Comparison of ENCODE assay signal across 7 mouse cellular contexts in genomic region chr5:147726701-147727393, GRCm38 (mm10). TPM values are rescaled to one million over a fixed set of nuclear protein-coding genes. Genes with fewer than 3 reads are reported as not detected.
A peak's percentile ranks its signal among the peaks of the same experiment; 100 is the strongest.
DNase-seq lines count a peak whose midpoint lies in the region; ATAC-seq and TF ChIP-seq lines count a peak whose summit lies in the region.

No protein-coding gene starts in this region.

- H3K9me3 ChIP-seq in forebrain, embryonic 15.5 days = no peaks in the 10 kb centered on the region
- no peaks in the 10 kb centered on the region for H3K9me3 ChIP-seq in neural tube, embryonic 15.5 days (replicated peaks)

- TF ChIP-seq POLR2A in liver, adult 2 months (IDR thresholded peaks at IDR 0.05; ENCODE audit: extremely low read depth, insufficient read depth, low read length) = no peak

- ATAC-seq in forebrain, embryonic 15.5 days (replicated peaks) = no peak
- no peak for ATAC-seq in neural tube, embryonic 15.5 days (ENCODE audit: low FRiP score)

- H3K9ac ChIP-seq in liver, adult 2 months (ENCODE audit: low read depth, low read length) = no peak overlapping the region
- no peak overlapping the region for H3K9ac ChIP-seq in forebrain, embryonic 15.5 days (replicated peaks)
- no peak overlapping the region for H3K9ac ChIP-seq in neural tube, embryonic 15.5 days (replicated peaks)

- H3K79me2 ChIP-seq in liver, adult 2 months (ENCODE audit: control insufficient read depth, insufficient read depth, low read length) = no peaks in the 10 kb centered on the region

- H3K27ac ChIP-seq in liver, adult 2 months (replicated peaks; ENCODE audit: insufficient read depth, low read depth, low read length) = no peak overlapping the region
- H3K27ac ChIP-seq in forebrain, embryonic 15.5 days (replicated peaks) = no peak overlapping the region
- H3K27ac ChIP-seq in neural tube, embryonic 15.5 days (replicated peaks) = no peak overlapping the region

- H3K4me2 ChIP-seq in forebrain, embryonic 15.5 days (replicated peaks) = peak overlapping the region; percentile 82; the same call in 1 of the 2 replicates
- peak overlapping the region; percentile 80 for H3K4me2 ChIP-seq in neural tube, embryonic 15.5 days

- H3K27me3 ChIP-seq in liver, adult 2 months (ENCODE audit: control insufficient read depth, insufficient read depth, low read length) = peaks cover 18% of the 10 kb centered on the region
- H3K27me3 ChIP-seq in forebrain, embryonic 15.5 days = peaks cover 72% of the 10 kb centered on the region
- peaks cover 77% of the 10 kb centered on the region for H3K27me3 ChIP-seq in neural tube, embryonic 15.5 days (replicated peaks)

- DNase-seq in liver, adult 2 months (ENCODE audit: extremely low read depth, low read depth, low spot score) = peak; percentile 72
- no peak for DNase-seq in liver
- DNase-seq in kidney, postnatal 4 days = peak; percentile 10 to 22
- DNase-seq in yolk sac, embryonic 10.5 days (ENCODE audit: low spot score) = no peak
- no peak for DNase-seq in ovary, adult 18-20 months (ENCODE audit: low spot score)

- no peaks in the 10 kb centered on the region for H3K36me3 ChIP-seq in liver, adult 2 months (ENCODE audit: control insufficient read depth, insufficient read depth, low read length)
- H3K36me3 ChIP-seq in forebrain, embryonic 15.5 days = no peaks in the 10 kb centered on the region
- H3K36me3 ChIP-seq in neural tube, embryonic 15.5 days = no peaks in the 10 kb centered on the region

- 9% methylated on average over 18 of the region's 18 CpGs for WGBS in liver, adult 2 months
- WGBS in forebrain, embryonic 15.5 days = 3% methylated on average over 18 of the region's 18 CpGs
- 3% methylated on average over 18 of the region's 18 CpGs for WGBS in neural tube, embryonic 15.5 days

- no peak for TF ChIP-seq CTCF in liver, adult 2 months (IDR thresholded peaks at IDR 0.05; ENCODE audit: low read depth, low read length)

- peaks cover 3% of the 10 kb centered on the region for H3K4me1 ChIP-seq in liver, adult 2 months (ENCODE audit: control insufficient read depth, insufficient read depth, low read length)
- peaks cover 18% of the 10 kb centered on the region for H3K4me1 ChIP-seq in forebrain, embryonic 15.5 days
- peaks cover 19% of the 10 kb centered on the region for H3K4me1 ChIP-seq in neural tube, embryonic 15.5 days

- peak overlapping the region; percentile 60; the same call in 1 of the 2 replicates for H3K4me3 ChIP-seq in liver, adult 2 months (ENCODE audit: insufficient read depth, low read depth, low read length)
- H3K4me3 ChIP-seq in forebrain, embryonic 15.5 days = peak overlapping the region; percentile 43; the same call in 1 of the 2 replicates
- peak overlapping the region; percentile 42 for H3K4me3 ChIP-seq in neural tube, embryonic 15.5 days (replicated peaks)

RNA-seq across cellular contexts. Expression of gene Flt1, which starts 1.0 kb away (rescaled TPM):
- total RNA-seq in liver, adult 2 months (2014; rRNA removed) = 4.8 and 6.2 TPM in 2 replicates
- 1.2 and 1.3 TPM in 2 replicates for polyA plus RNA-seq in liver, adult 2 months (2012; rRNA removed)
- 10.7 and 11.5 TPM in 2 replicates for polyA plus RNA-seq in forebrain, embryonic 15.5 days (2015; fragmentation: Nextera tagmentation; extraction: Ambion mirVana)
- 14.7 and 14.8 TPM in 2 replicates for polyA plus RNA-seq in neural tube, embryonic 15.5 days (2015; fragmentation: Nextera tagmentation; extraction: Ambion mirVana)

Comparison
In these comparisons a context has a peak if more than half of its experiments do, and no peak if none do; other contexts are left out.
1. DNase-seq: peak in liver, adult 2 months (single experiment) and kidney, postnatal 4 days (2 of 2); none in liver (single experiment), yolk sac, embryonic 10.5 days (single experiment) and ovary, adult 18-20 months (single experiment).
2. Peak in every context shown above with its lines, with median percentiles within 50 percentile points of each other: H3K4me3 ChIP-seq.